Mouse (Mus musculus): Measurements from ENCODE around the gene Actg2.

Actg2 gene

GRCm38 (mm10) chr6:83479193-83479592 is 56.9 kb downstream of the Actg2 start:
- DNase-seq (ENCODE audit: low spot score in 2 of 2): no peak

GRCm38 (mm10) chr6:83478628-83479027 is 57.4 kb downstream of the Actg2 start:
- DNase-seq (ENCODE audit: low spot score in 2 of 2): no peak

GRCm38 (mm10) chr6:83478217-83478616 is 57.8 kb downstream of the Actg2 start:
- DNase-seq (ENCODE audit: low spot score in 2 of 2): no peak

GRCm38 (mm10) chr6:83475431-83475830 is 60.6 kb downstream of the Actg2 start:
- no peak for DNase-seq (ENCODE audit: low spot score in 2 of 2)

GRCm38 (mm10) chr6:83473240-83473639 is 62.8 kb downstream of the Actg2 start:
- DNase-seq (ENCODE audit: low spot score in 2 of 2): no peak

- DNase-seq (ENCODE audit: low spot score in 2 of 2): no peak
Measured at GRCm38 (mm10) chr6:83471739-83472138, 64.3 kb downstream of the Actg2 start.

GRCm38 (mm10) chr6:83464011-83464410 is 72.1 kb downstream of the Actg2 start:
- DNase-seq (ENCODE audit: low spot score in 2 of 2): no peak

Data from spleen, postnatal 14 days (tissue).